Mouse (Mus musculus) monocyte, adult 5-6 weeks (primary cell): ENCODE data around the gene Gm5148. TPM values are rescaled to one million over a fixed set of nuclear protein-coding genes. Genes with fewer than 3 reads are reported as not detected.

Source experiments
- ATAC-seq: fragments of 153-309, 156-312 bp; replicated peaks from 2 replicates; pipeline ENCODE4 v1.8.0; 2017; ENCODE audit warnings: mild to moderate bottlenecking; ENCODE audit not compliant: low TSS enrichment, insufficient number of reproducible peaks, severe bottlenecking, poor library complexity, low FRiP score
- total RNA-seq: library from RNA; stranded (forward); fragments of 200-1000, 200-491, 200-594 nt; gene quantifications from 3 replicates; pipeline ENCODE4 v1.2.3, GENCODE M21; 2017

The Gm5148 gene
- total RNA-seq, 1 experiment from 2014 or later, result 41.2 TPM

GRCm38 (mm10) chr3:37744050-37744449, 19.8 kb upstream of the Gm5148 start:
- ATAC-seq, result no peak

DNA sequence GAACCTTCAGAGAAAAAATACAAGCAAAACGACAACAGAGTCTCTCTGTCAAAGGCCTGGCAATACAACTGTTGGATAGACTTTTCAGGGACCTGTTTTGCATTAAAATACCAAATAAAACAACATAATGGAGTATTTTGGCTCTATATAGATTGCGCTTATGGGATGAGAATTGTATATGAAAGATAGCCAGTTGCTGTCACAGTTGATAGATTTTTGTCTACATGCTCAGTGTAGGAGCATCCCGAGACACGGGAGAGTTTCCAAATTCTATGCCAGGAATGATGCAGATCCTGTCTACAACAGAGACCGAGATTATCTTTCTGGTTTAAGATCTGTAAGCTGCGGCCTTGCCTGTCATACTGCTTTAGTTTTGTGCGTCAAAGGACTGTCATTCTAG, 15.7 kb upstream of the Gm5148 start:
- no peak for ATAC-seq

- no peak for ATAC-seq
Observed at GRCm38 (mm10) chr3:37738171-37738950, 14.1 kb upstream of the Gm5148 start.

DNA sequence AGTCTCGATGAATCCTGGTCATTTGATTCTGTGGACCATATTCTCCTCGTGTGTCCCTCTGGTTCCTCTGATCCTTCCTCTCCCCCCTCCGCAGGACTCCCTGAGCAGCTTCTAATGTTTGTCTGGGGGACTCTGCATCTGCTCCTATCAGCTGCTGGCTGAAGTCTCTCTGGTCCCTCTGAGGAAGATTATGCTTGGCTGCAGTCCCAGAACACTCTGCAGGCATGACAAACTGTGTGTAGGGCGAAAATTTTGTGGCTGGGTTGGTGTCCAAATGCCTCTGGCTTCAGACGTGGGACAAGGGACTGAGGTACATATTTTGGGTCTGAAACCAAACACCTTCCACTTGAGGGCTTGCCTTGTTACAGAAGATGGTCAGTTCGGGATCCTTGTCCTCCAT, 13.1 kb upstream of the Gm5148 start:
- no peak for ATAC-seq

GRCm38 (mm10) chr3:37735166-37735565, 10.9 kb upstream of the Gm5148 start:
- no peak for ATAC-seq

DNA sequence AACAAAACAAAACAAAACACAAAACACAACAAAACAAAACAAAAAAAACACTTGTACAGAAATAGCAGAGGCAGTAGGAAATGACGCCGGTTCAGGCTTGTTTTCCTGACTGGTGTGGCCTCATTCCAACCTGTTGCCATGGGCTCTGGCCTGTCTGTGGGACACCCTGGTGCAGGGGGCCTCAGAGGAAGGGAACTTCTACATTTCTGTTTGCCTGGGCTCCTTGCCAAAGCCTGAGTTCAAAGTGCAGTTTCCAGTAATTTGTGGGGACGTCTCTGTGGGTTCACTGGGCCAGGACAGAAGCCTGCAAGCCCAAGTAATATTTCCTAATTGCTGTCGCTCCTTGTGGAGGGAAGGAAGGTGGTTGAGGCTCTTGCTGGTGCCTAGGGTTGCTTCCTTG, 4.9 kb upstream of the Gm5148 start:
- ATAC-seq, result no peak

DNA sequence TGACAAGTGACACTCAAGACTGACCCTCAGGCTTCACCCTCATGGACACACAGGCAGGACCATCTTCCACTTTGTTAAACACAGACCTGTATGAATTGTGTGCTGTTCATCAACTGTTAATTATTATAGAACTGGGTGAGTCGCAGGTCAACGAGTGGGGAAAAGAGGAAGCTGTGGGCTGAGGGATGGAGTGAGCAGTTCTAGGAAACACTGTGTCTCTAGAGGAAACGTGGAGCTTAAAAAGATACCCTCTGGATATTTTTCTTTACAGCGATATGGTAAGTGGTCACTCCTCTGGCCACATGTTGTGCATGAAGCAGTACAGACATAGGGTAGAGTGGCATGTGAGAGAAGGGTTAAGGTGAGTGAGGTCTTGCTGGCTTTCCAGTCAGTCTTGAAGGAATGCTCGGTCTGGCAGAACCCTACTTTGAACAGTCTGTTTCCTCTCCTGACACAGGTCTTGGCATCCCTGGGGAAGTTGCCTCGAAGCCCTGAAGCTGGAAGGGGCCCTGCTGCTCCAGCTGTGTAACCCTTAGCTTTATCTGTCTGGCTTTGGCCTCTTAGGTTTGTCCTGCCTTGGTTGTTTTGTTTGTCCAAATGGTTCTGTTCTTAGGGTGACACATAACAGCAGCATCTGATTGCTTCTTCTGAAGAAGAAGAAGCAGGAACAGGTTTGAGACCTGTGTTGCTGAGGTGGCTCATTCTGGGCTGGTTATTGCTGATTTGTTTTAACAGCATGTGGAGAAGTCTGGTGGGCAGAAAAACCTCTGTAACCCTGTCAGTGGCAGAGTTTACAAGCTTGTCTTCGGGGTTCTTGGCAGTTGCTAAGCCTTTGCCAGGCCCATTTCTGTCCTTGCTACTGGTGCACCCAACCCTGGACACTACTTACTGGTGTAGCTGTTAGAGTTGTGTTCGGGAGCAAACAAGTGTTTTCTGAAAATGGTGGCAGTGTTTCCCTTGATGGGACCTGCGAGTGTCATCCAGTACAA, 4.1 kb upstream of the Gm5148 start:
- ATAC-seq, result 0 out of 2 replicates have a peak, but pooled peaks have one; percentile 25

DNA sequence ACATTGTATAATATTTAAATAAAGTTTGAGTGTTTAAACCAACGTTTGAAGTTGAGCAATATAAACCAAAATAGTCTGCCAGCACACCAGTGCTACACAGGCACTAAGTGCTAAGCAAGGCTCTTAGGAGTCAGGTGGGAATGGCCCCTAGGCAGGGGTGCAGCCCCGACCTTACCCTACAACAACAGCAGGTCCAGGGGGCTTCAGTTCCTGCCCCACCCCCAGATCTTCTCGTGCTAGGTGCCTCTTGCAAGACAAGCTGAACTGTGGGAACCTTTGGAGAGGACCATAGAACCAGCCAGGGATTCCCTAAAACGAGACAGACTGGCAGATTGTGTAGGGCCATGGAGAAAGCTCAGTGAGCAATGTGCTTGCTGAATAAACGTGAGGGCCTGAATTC, 3.1 kb upstream of the Gm5148 start:
- ATAC-seq, result no peak

DNA sequence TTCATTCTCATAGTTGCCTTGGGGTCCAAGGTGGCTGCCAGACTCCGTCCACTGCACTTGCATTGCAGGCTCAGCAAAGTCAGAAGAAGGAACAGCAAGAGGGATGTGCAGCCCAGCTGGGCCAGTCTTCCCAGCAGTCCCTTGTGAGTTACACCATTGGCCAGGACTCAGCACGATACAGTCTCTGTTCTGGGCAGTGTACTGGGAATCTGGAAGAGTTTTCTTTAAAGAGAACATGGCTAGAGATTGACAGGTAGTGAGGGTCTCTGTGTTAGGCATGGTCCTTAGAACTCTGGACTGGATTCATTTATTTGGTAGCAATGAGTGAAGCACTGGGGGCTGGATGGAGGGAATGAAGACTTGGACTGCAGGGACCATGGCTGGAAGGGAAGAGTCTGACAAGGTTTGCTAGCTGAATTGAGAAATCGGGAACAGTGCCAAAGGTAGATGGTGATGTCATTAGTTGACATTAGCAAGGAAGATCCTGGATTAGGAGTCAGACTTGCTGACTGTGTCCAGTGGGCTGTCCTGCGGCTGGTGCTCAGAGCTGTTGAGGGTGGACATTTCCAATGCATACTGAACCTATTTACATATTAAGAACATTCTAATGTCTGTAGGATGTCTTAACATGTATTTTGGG, 2.3 kb upstream of the Gm5148 start:
- no peak for ATAC-seq

GRCm38 (mm10) chr3:37724946-37725735, 851 bp upstream of the Gm5148 start:
- no peak for ATAC-seq

- ATAC-seq, result no peak
Observed at GRCm38 (mm10) chr3:37723662-37724170, 574 bp downstream of the Gm5148 start.

DNA sequence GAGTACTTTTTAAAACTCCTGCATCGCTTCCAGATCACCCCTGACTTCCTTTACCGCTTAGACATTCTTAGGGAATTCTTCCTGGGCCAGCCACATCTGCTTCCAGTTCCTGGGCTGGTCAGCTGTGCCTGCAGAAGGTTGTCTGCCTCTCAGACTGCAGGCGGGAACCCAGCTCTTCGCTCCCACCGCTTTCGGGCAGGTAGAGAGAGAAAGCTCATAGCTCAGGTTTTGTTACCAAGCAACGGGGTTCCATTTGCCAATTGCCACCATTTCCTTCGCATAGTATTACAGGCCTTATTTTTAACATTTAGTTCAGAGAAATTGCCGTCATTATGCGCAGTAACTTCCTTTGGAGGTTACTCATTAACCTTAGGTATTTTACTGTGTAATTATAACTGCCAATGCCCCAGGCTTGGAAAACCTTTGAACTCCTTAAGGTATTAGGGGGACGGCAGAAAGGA, 1.2 kb downstream of the Gm5148 start:
- no peak for ATAC-seq

DNA sequence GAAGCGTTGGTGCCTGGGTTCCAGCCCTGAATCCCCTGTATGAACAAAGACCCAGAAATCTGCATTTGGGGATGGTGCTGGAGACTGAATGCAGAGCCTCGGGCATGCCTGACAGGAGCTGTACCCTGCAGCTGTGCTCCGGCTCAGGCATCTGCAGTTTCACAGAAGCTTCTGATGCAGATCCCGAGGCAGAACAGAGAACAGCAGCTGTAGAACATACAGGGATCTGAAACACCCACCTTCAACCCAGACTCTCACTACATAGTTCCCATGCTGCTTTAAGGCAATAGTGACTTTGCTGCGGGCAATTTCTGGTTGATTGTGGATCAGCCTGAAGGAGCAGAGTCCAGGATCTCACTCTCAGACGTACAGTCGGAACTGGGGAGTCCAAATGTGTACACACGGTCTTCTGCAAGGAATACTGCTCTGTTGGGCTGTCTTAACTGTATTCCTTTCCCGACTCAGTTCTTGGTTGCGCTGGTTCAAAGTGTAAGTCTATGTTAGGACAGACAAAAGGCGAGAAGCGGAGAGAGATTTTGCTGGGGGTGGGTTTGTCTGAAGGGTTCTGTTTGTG, 1.7 kb downstream of the Gm5148 start:
- no peak for ATAC-seq

- no peak for ATAC-seq
Observed at GRCm38 (mm10) chr3:37716992-37717391, 7.3 kb downstream of the Gm5148 start.

DNA sequence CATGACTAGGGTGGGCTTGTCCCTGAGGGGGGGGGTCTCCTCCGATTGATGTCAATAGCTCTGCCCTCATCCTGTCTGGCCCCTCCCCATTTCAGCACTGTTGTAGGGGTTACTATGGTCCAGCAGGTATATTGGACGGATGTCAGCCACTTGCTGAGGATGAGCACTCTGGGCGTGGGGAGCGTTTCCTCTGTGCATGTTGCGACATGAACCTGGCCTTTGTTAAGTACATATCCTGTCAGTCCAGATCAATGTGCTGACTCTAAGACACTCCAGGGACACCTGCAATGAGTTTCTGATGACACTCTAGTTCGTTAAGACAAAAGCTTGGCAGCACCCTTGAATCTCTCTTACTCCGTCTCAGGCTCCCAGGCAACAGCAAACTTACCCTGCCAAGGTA, 8.6 kb downstream of the Gm5148 start:
- no peak for ATAC-seq

DNA sequence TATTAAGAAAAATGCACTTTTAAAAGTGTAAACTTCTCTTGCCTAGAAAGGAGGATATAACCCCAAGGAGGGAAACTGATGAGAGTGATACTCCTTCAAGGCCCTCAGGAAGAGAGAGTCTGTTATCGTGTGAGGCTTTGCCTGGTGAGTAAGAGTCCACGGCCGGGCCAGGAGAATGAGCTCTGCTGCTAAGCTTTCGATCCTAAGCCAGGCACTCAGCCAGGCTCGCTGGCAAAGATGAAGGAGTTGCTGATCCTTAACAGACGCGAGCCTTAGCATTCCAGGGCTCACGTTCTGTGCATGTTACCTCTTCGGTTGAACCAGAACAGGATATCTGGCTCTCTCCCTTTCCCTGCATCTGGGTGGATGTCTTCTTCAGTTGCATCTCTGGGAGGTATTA, 11.8 kb downstream of the Gm5148 start:
- ATAC-seq, result no peak

- ATAC-seq, result no peak
Observed at GRCm38 (mm10) chr3:37711639-37712038, 12.7 kb downstream of the Gm5148 start.

GRCm38 (mm10) chr3:37707801-37708200, 16.5 kb downstream of the Gm5148 start:
- ATAC-seq, result no peak
